Mouse (Mus musculus): ENCODE measurements around the gene Nlrc5. TPM values are rescaled to one million over a fixed set of nuclear protein-coding genes. Genes with fewer than 3 reads are reported as not detected.
A peak's percentile ranks its signal among the peaks of the same experiment; 100 is the strongest.
"Not testable (repeated sequence)": the region's sequence is repeated elsewhere in the genome, so short reads cannot be mapped to it uniquely, and the experiment has no call there.

Gene Nlrc5
- polyA plus RNA-seq, 1 experiment from 2014 or later, result not detected

DNA sequence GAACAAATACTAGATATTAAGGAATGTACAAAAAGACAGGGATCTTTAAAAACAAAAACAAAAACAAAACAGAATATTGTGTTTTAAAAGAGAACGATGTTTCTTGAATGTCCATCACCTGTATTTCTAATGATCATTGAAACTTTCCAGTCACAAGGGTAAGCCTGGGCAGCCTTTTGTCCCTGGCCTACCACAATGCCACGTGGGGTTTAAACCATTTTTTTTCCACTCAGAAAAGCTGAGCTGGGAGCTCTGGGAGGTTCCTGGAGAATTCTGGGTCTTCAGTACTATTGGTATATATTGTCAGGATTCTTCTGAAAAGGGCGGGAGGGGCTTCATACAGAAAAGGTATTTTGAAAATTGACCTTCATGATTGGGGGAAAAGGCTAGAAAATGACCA lies 802 bp downstream of the Nlrc5 start:
- DNase-seq (ENCODE audit: low spot score), result no peak
- Histone ChIP-seq H3K4me1 (peaks cover 11% of the 10 kb centered on the region; the same call in 1 of the 2 replicates), H3K36me3 (no peaks in the 10 kb centered on the region), H3K27ac (no peak overlapping the region), H3K4me3 (no peak overlapping the region), H3K27me3 (ENCODE audit: insufficient read depth, poor library complexity, severe bottlenecking) (peaks cover 55% of the 10 kb centered on the region), H3K9me3 (no peaks in the 10 kb centered on the region)
- 79% methylated on average over 3 of the region's 3 CpGs for WGBS

GRCm38 (mm10) chr8:94435397-94436111 lies 1.4 kb downstream of the Nlrc5 start:
- Histone ChIP-seq H3K9me3 (no peaks in the 10 kb centered on the region), H3K36me3 (no peaks in the 10 kb centered on the region), H3K4me3 (no peak overlapping the region), H3K27me3 (ENCODE audit: insufficient read depth, poor library complexity, severe bottlenecking) (peaks cover 55% of the 10 kb centered on the region), H3K27ac (no peak overlapping the region), H3K4me1 (peaks cover 11% of the 10 kb centered on the region; the same call in 1 of the 2 replicates)
- no peak for DNase-seq (ENCODE audit: low spot score)
- WGBS, result 81% methylated on average over 15 of the region's 15 CpGs

DNA sequence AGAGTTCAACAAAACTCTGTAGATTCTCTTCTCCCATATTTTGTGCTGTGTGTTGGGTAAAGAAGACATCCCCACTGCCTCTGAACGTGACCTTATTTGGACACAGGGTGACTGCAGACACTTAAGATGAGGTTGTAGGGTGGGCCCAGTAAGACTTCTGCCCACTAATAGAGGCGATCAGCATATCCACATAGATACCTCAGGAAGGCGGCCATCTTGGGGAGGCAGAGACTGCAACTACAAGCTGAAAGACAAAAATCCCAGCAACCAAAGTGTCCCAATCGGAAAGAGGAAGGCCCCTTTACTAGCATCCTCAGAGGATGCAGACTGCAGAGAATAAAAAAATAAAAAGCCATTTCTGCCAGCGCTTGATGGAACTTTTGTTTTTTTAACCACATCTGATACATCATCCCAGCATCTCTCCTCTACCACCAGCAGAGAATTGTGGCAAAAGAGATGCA lies 2.0 kb downstream of the Nlrc5 start:
- Histone ChIP-seq H3K9me3 (no peaks in the 10 kb centered on the region), H3K4me3 (no peak overlapping the region), H3K27ac (no peak overlapping the region), H3K27me3 (ENCODE audit: insufficient read depth, poor library complexity, severe bottlenecking) (peaks cover 51% of the 10 kb centered on the region), H3K4me1 (peaks cover 11% of the 10 kb centered on the region; the same call in 1 of the 2 replicates), H3K36me3 (no peaks in the 10 kb centered on the region)
- WGBS, result 85% methylated on average over 5 of the region's 5 CpGs
- DNase-seq (ENCODE audit: low spot score), result no peak

GRCm38 (mm10) chr8:94436900-94437299 lies 2.7 kb downstream of the Nlrc5 start:
- Histone ChIP-seq H3K27ac (no peak overlapping the region), H3K4me3 (no peak overlapping the region), H3K27me3 (ENCODE audit: insufficient read depth, poor library complexity, severe bottlenecking) (peaks cover 44% of the 10 kb centered on the region), H3K36me3 (no peaks in the 10 kb centered on the region), H3K9me3 (no peaks in the 10 kb centered on the region), H3K4me1 (peaks cover 11% of the 10 kb centered on the region; the same call in 1 of the 2 replicates)
- 67% methylated on average over 3 of the region's 3 CpGs for WGBS
- no peak for DNase-seq (ENCODE audit: low spot score)

GRCm38 (mm10) chr8:94438659-94439058 lies 4.5 kb downstream of the Nlrc5 start:
- peaks cover 26% of the 10 kb centered on the region for H3K27me3 ChIP-seq (ENCODE audit: insufficient read depth, poor library complexity, severe bottlenecking)
- no peaks in the 10 kb centered on the region for H3K9me3 ChIP-seq
- peaks cover 8% of the 10 kb centered on the region; the same call in 1 of the 2 replicates for H3K4me1 ChIP-seq
- no peak for DNase-seq (ENCODE audit: low spot score)
- 85% methylated on average over 5 of the region's 5 CpGs for WGBS
- H3K36me3 ChIP-seq, result no peaks in the 10 kb centered on the region
- H3K4me3 ChIP-seq, result no peak overlapping the region
- H3K27ac ChIP-seq, result no peak overlapping the region

DNA sequence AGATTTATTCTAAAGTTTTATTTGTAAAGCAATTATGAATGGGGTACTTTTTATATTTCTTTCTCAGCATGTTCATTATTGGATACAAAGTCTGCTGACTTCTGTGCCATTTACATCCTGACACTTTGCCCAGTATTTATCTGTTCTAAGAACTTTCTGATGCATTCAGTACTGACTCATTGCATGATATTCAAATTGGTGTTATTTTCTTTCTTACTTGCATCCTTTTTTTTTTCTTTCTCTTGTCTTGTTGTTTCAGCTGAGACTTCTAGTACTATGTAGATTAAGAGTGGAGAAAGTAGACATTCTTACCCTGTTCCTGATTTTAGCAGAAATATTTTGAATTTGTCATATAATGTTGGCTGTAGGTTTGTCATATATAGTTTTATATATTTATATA lies 5.5 kb downstream of the Nlrc5 start:
- peaks cover 16% of the 10 kb centered on the region for H3K27me3 ChIP-seq (ENCODE audit: insufficient read depth, poor library complexity, severe bottlenecking)
- no peaks in the 10 kb centered on the region for H3K36me3 ChIP-seq
- no peak overlapping the region for H3K27ac ChIP-seq
- no peak overlapping the region for H3K4me3 ChIP-seq
- no peak for DNase-seq (ENCODE audit: low spot score)
- no peaks in the 10 kb centered on the region for H3K9me3 ChIP-seq
- H3K4me1 ChIP-seq, result no peaks in the 10 kb centered on the region

DNA sequence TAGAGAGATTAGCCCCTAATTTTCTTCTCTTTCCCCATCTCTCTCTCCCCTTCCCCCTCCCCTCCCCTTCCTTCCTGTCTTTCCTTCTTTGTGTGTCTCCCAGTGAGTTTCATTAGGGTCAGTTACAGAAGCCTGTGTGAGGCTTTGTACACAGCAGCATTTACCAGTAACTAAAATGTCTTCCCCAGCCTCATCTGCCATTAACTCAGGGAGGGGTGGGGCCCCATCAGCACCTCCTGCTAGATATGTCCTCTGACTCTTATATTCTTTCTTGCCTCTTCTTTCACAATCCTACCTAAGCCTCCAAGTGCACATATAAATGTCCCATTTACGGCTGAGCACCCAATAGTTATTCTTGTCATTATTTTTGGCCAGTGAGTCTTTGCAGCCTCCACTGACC lies 6.2 kb downstream of the Nlrc5 start:
- no peak overlapping the region for H3K27ac ChIP-seq
- peaks cover 12% of the 10 kb centered on the region for H3K27me3 ChIP-seq (ENCODE audit: insufficient read depth, poor library complexity, severe bottlenecking)
- DNase-seq (ENCODE audit: low spot score), result no peak
- no peaks in the 10 kb centered on the region for H3K36me3 ChIP-seq
- WGBS, result 87% methylated on average over 1 of the region's 1 CpGs
- H3K4me3 ChIP-seq, result no peak overlapping the region
- no peaks in the 10 kb centered on the region for H3K9me3 ChIP-seq
- no peaks in the 10 kb centered on the region for H3K4me1 ChIP-seq

GRCm38 (mm10) chr8:94441686-94442085 lies 7.5 kb downstream of the Nlrc5 start:
- H3K9me3 ChIP-seq, result no peaks in the 10 kb centered on the region
- no peak overlapping the region for H3K4me3 ChIP-seq
- no peaks in the 10 kb centered on the region for H3K4me1 ChIP-seq
- WGBS, result 76% methylated on average over 1 of the region's 1 CpGs
- no peak for DNase-seq (ENCODE audit: low spot score)
- H3K36me3 ChIP-seq, result no peaks in the 10 kb centered on the region
- peaks cover 7% of the 10 kb centered on the region; the same call in 1 of the 2 replicates for H3K27me3 ChIP-seq (ENCODE audit: insufficient read depth, poor library complexity, severe bottlenecking)
- no peak overlapping the region for H3K27ac ChIP-seq

DNA sequence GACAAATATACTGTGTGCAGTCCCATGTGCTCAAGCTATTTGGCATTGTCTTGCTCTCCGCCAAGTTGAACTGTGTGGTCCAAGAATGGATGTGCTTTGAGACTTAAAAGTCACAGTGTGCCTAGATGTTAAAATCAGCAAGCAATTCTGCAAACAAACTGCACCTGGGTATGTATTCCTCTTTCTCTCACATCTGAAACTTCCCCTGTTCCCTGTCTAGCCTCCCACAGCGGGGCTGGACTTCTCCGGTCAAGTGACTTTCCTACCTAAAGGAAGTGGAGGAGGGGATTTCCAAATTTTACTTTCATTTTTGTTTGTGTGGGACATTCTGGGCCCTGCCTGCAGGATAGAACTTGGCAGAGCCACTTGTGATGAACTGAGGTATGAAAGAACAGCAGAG lies 9.0 kb downstream of the Nlrc5 start:
- H3K4me1 ChIP-seq, result no peaks in the 10 kb centered on the region
- no peak overlapping the region for H3K4me3 ChIP-seq
- no peaks in the 10 kb centered on the region for H3K36me3 ChIP-seq
- WGBS, result 83% methylated on average over 3 of the region's 3 CpGs
- H3K27me3 ChIP-seq (ENCODE audit: insufficient read depth, poor library complexity, severe bottlenecking), result peaks cover 7% of the 10 kb centered on the region; the same call in 1 of the 2 replicates
- no peak for DNase-seq (ENCODE audit: low spot score)
- H3K27ac ChIP-seq, result no peak overlapping the region
- H3K9me3 ChIP-seq, result no peaks in the 10 kb centered on the region

GRCm38 (mm10) chr8:94444480-94444879 lies 10.3 kb downstream of the Nlrc5 start:
- no peak for DNase-seq (ENCODE audit: low spot score)
- WGBS, result 57% methylated on average over 2 of the region's 2 CpGs
- Histone ChIP-seq H3K4me1 (no peaks in the 10 kb centered on the region), H3K36me3 (no peaks in the 10 kb centered on the region), H3K27me3 (ENCODE audit: insufficient read depth, poor library complexity, severe bottlenecking) (peaks cover 7% of the 10 kb centered on the region; the same call in 1 of the 2 replicates), H3K9me3 (no peaks in the 10 kb centered on the region), H3K27ac (no peak overlapping the region), H3K4me3 (no peak overlapping the region)

DNA sequence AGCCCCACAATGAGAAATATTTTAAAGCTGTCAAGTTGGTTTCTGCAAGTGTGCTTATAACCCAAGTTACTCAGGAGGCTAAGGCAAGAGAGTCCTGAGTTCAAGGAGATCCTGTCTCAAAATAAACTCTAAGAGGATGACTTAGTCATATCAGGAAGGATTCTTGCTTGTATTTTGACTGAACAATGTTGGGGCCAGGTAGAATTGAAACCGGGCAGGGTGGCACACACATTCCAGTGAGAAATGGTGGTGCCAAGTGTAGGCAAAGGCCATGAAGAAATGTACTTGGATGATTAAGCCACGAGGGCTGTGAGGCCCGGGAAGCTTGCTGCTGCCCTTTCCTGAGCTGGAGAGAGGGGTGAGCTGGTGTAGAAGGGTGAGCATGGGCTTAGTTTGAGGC lies 13.0 kb downstream of the Nlrc5 start:
- DNase-seq (ENCODE audit: low spot score), result no peak
- H3K4me1 ChIP-seq, result no peaks in the 10 kb centered on the region
- H3K4me3 ChIP-seq, result no peak overlapping the region
- no peak overlapping the region for H3K27ac ChIP-seq
- 75% methylated on average over 3 of the region's 3 CpGs for WGBS
- peaks cover 7% of the 10 kb centered on the region; the same call in 1 of the 2 replicates for H3K27me3 ChIP-seq (ENCODE audit: insufficient read depth, poor library complexity, severe bottlenecking)
- no peaks in the 10 kb centered on the region for H3K9me3 ChIP-seq
- no peaks in the 10 kb centered on the region for H3K36me3 ChIP-seq

- DNase-seq (ENCODE audit: low spot score), result no peak
- Histone ChIP-seq H3K9me3 (no peaks in the 10 kb centered on the region), H3K36me3 (no peaks in the 10 kb centered on the region), H3K4me1 (no peaks in the 10 kb centered on the region), H3K4me3 (no peak overlapping the region), H3K27me3 (ENCODE audit: insufficient read depth, poor library complexity, severe bottlenecking) (peaks cover 7% of the 10 kb centered on the region; the same call in 1 of the 2 replicates), H3K27ac (no peak overlapping the region)
- whole genome bisulfite sequencing, result 76% methylated on average over 7 of the region's 7 CpGs
These were observed 13.6 kb downstream of the Nlrc5 start for GRCm38 (mm10) chr8:94447583-94448324.

DNA sequence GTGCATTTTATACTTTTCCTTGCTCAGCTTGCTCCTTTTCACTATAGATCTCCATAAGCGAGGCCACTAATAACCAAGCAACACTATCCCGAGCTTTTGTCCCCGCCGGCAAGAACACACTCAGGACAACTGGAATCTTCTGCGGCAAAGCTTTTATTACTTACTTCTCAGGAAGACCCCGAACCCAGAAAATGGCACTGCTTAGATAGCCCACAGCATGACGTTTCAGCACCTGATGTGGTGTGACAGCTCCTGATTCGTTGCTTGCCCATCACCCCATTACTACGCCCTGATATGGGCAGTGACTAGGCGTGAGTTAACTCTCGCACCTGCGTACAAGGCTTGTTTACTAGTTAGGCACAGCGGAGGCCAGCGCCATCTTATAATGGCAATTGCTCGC lies 18.8 kb downstream of the Nlrc5 start:
- DNase-seq (ENCODE audit: low spot score), result peak; percentile 1
- not testable (repeated sequence) for H3K36me3 ChIP-seq; H3K27me3 ChIP-seq (ENCODE audit: insufficient read depth, poor library complexity, severe bottlenecking); H3K27ac ChIP-seq; H3K4me1 ChIP-seq; H3K9me3 ChIP-seq; H3K4me3 ChIP-seq
- WGBS, result 86% methylated on average over 15 of the region's 15 CpGs
